Mouse (Mus musculus) C2C12 (cell line): ENCODE measurements at regions not wholly inside any gene's neighbourhood (a gene's known extent, or its start where the extent isn't known, plus 50 kb on each side); places are given as distances from the start of the nearest gene placed in this dataset.

ENCODE experiments used
- CTCF ChIP-seq: IDR thresholded peaks from one replicate; pipeline ENCODE4 v1.5.1; 2011; ENCODE audit not compliant: control insufficient read depth, insufficient read depth, insufficient read length
- MAX ChIP-seq: IDR thresholded peaks from one replicate; pipeline ENCODE4 v1.6.1; 2011; ENCODE audit warnings: mild to moderate bottlenecking, control low read depth
- MYOD1 ChIP-seq: IDR thresholded peaks from one replicate; pipeline ENCODE4 v1.6.1; 2011; ENCODE audit warnings: low read depth; ENCODE audit not compliant: control insufficient read depth, insufficient read length
- USF1 ChIP-seq: IDR thresholded peaks from one replicate; pipeline ENCODE4 v1.6.1; 2011; ENCODE audit warnings: low read depth, mild to moderate bottlenecking, control low read depth, moderate library complexity

GRCm38 (mm10) chr12:110221184-110221583, 57.7 kb upstream of the Dio3 start:
- TF ChIP-seq CTCF (no peak), MYOD1 (no peak), MAX (no peak), USF1 (no peak)
